Mouse (Mus musculus): ENCODE data around the gene Slc12a7.

Gene Slc12a7

GRCm38 (mm10) chr13:73714020-73714419 is 18.9 kb upstream of the Slc12a7 start:
- CTCF ChIA-PET: no interaction called here

DNA sequence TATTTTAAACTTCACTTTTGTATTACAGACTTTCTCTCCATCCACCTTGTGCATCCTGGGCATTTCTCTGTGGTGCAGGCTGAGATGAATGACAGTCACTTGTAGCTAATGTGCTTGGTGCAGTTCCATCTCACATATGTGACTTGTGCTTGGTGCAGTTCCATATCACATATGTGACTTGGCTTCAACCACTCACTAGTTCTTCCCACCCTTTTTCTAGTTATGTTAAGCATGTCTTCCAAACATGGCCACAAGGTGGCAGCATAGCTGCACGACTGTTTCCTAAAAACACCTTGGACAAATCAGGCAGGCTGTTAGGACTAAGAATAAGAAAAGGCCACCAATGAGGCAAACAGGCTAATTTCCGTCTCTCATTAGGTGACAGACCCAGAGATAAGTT is 14.7 kb upstream of the Slc12a7 start:
- CTCF ChIA-PET: interaction anchor here (0.6 to 1.6 kb wide), 5 partner anchors 16 to 1056 kb away, joined by 3 to 7 read pairs (median 5); no protein-coding TSS in a partner anchor

DNA sequence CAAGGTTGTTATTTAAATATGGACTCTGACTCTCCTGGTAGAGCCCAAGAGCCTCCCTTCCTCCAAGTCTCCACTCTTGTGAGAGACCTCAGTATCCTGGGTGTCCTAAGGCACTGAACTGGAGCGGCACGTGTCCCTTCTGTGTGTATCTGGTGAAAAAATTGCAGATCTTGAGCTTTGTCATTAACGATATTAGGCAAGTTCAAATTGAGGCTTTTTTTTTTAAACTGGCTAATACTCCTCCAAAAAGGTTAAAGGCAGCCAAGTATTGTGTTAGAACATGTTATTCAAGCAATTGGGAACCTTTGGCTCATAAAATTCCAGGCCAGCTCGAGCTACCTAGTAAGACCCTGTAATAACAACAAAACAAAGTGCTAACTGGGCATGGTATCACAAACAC is 12.7 kb upstream of the Slc12a7 start:
- CTCF ChIA-PET: no interaction called here

DNA sequence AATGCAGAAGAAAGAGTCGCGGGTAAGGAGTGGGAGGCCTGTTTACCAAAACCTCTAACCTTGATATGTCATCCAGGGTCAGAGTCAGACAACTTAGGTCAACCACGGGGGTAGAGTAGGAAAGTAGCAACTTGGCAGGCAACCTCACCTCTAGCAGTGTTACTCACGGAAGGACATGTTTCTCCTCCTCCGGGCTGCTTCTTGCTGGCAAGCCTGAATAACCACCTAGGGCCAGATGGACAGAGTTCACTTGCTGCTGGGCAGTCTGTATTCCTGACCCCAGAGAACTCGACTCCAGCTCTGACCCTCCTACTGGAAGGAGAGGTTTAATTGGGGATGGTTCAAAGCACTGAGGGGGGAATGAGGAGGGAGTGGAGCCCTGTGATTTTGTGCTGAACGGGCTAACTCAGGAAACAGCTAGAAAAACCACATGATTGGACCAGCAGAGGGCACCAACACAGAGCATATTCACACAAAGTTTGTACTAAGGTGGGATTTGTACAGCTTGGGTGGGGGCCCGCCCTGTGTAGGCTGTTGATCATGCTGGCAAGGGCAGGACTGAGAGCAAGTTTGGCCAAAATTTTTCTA is 9.7 kb upstream of the Slc12a7 start:
- CTCF ChIA-PET: no interaction called here

DNA sequence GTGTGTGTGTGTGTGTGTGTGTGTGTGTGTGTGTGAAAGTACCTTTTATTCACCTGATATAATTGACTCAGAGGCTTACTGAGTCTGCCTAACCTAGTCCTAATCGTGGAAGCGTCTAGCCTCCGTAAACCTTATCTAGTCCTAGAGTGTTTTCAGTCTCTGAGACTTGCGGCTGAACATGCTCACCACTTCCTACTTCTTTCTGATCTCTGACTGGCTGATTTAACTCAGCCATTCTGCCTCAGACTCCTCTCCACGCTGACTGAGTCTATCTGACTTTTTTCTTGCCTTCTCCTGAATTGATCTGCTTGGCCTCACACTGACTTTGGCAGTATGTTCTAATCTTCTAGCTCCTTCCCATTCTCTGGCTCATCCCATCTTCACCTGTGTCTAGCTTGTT is 7.6 kb upstream of the Slc12a7 start:
- CTCF ChIA-PET: no interaction called here

DNA sequence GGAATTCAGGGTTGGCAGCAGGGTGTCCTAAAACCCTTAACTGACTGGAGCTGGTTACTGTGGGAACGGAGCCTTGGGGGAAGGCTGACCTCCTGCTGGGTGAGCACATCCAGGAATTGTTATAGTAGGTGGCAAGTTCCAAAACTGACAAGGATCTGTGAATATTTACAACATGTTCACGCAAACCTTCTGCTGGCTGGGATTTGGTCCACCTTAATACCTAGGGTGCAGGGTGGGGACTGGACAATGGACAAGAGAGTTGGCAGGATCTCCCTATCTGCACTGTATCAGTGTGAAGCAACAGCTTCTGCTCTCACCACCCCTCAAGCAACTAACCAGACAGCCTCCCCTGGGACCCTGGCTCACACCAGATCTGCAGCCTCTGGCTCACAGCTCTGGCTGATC is 5.3 kb upstream of the Slc12a7 start:
- CTCF ChIA-PET: no interaction called here

- CTCF ChIA-PET: no interaction called here
These were observed 4.3 kb upstream of the Slc12a7 start for GRCm38 (mm10) chr13:73728633-73729032.

- CTCF ChIA-PET: no interaction called here
These were observed 2.0 kb upstream of the Slc12a7 start for GRCm38 (mm10) chr13:73730913-73731312.

DNA sequence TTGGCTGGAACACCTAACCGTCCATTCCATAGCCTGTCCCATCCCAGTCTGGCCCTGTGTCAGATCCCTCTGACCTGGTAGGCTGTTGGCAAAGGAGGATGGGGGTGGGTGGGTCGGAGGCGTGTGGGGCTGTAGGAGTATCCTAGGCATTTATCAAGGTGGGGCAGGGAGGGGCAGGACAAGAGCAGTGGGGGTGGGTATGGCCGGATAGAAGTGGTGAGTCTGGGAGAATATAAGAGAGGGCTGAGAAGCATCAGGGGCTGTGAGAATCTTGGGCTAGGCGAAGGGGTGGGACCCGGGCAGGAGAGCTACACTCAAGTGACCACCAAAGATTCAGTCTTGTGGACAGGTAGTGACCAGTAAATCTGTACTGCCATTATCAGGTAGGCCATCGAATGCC is 659 bp upstream of the Slc12a7 start:
- CTCF ChIA-PET: no interaction called here

DNA sequence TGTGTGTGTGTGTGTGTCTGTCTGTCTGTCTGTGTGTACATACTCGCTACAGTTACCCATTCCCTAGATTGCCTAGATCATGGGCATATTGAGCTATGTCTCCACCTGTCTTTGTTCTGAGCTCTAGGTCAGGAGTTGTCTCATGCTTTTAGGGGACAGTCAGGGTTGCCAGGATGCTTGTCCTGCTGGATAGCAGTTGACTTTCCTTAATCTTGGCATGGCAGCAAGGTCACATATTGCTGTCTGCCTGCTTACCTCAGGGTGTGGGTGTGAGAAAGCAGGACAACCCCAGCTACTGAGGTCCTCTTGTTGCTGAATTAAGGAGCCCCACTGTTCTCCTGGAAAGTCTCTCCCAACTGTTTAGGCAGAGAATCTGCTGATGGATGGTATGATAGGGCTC is 1.5 kb downstream of the Slc12a7 start:
- CTCF ChIA-PET: interaction anchor here (0.5 kb wide), 1 partner anchor 16 kb away, joined by 5 read pairs; no protein-coding TSS in a partner anchor

DNA sequence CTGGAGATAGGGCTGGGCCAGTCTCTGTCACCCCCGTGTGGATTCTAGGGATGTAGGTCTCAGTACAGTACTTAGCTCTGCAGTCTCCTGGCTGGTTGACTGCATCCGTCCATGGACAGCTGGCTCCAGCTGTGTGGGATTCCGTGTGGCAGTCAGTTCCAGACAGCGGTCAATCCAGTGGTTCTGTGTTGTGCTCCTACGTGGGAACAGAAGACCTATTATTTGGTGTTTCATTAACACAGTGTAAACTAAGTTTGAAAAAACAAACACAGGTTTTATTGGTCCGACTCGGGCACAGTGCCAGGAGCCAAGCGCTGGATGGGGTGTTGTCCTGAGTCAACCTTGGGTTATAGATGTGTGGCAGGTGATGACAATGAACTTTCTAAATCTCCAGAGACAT is 2.4 kb downstream of the Slc12a7 start:
- CTCF ChIA-PET: no interaction called here

DNA sequence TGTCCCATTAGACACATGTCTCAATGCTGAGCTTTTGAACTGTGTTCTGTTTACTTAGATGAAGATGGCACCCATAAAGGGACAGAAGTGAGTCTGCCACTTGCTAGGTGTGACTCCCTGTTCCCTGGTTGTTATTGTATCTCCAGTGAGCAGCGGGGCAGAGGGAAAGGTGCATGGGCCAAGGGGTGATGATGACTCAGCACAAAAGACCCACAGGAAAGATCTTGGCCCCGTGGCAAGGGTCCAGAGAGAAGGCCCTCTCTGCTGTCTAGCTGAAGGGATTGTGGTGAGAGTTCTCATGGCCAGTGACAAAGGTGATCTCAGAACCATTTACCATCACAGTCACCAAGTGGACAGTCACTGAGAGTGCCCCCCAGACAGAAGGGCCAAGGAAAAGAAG is 3.0 kb downstream of the Slc12a7 start:
- CTCF ChIA-PET: no interaction called here

DNA sequence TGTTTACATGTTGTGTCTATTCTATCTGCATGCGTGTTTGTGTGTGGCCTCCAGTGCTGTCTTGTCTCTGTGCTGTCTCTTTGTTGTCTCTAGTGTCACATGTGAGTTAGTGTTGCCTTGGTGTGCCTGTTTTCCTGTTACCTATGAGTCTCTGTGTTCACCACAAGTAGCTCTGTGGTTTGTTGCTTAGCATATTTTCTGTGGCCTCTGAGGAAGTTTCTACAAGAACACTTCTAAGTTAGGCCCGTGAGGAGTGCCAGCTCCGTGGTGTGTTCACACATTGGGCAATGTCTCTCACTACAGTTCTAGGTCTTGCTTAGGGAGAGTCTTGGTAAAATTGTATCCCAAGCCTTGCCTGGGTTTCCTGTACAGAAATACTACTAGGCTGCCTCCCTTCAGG is 4.0 kb downstream of the Slc12a7 start:
- CTCF ChIA-PET: interaction anchor here (1.8 kb wide), 1 partner anchor 11 kb away, joined by 5 read pairs; no protein-coding TSS in a partner anchor

DNA sequence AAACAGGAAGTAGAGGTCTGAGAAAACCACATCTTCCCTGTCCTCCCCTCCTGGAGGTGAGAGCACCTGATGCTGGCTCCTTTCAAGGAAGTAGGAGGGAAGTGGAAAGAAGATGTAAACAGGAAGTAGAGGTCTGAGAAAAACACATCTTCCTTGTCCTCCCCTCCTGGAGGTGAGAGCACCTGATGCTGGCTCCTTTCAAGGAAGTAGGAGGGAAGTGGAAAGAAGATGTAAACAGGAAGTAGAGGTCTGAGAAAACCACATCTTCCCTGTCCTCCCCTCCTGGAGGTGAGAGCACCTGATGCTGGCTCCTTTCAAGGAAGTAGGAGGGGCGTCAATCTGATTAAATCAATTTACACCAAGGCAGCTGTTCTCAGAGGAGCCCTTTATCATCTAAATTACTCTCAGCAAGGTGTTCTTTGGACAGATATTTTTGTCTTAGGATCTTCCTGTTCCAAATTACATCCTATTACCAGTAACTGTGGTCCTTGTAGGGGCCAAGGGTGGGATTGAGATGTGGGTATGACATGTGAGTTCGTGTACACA is 7.6 kb downstream of the Slc12a7 start:
- CTCF ChIA-PET: interaction anchor here (0.5 kb wide), 1 partner anchor 938 kb away, joined by 3 read pairs; no protein-coding TSS in a partner anchor

DNA sequence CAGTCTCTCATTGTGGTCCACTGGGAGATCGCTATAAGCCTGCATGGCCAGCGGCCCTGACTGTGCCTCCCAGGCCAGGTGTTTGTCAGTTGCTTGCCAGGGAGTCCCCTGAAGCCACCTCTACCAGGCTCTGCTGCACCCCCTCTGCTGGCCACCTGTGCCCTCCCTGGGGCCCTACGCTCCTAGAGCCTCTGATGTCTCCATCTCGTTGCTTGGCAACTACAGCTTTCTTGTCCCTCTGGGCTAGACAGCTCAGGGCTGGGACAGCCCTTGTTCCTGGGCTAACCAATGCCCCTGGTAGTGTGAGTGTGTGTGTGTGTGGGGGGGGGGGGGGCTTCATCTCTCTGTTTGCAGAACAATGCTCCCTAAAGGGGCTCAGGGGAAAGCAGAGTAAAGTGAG is 10.1 kb downstream of the Slc12a7 start:
- CTCF ChIA-PET: no interaction called here

DNA sequence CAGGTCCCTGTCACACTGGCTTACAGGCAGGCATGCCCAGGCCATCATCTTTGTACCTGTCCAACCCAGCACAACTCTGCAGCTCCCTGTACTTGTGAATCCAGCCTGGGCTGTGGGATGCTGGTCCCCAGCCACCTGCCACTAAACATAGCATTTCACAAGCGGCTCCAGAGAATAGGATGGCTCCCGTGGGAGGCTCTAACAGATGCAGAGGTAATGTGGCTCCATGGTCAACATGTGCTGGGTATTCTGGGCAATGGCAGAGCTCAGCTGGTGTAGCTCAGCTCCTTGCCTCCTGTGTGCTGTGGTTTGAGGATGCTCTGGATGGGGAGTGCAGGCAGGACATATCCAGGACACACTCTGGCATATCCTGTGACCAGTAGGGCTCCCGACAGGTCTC is 10.8 kb downstream of the Slc12a7 start:
- CTCF ChIA-PET: interaction anchor here (0.5 kb wide), 1 partner anchor 237 kb away, joined by 5 read pairs; no protein-coding TSS in a partner anchor

GRCm38 (mm10) chr13:73748663-73749440 is 16.0 kb downstream of the Slc12a7 start:
- CTCF ChIA-PET: interaction anchor here (0.6 to 1.6 kb wide), 2 partner anchors 11 to 272 kb away, joined by 3 to 5 read pairs; no protein-coding TSS in a partner anchor

GRCm38 (mm10) chr13:73750435-73750834 is 17.5 kb downstream of the Slc12a7 start:
- CTCF ChIA-PET: no interaction called here

DNA sequence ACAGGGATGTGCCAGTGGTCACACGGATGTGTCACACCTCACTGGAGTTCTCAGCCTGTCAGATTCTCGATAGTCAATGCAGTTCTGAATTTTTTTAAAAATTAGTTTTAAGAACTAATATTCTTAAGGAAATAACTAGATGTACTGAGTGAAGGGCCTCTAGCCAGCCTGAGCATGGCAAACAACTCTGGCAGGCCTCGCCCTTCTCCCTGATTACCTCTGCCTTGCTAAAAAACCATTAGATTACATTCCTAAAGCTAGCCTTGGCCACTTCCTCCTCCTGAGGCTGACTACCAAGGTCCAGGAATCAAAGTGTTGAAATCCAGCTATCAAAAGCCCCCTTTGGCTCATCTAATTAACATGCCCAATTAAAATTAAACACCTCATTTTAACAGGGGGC is 18.4 kb downstream of the Slc12a7 start:
- CTCF ChIA-PET: interaction anchor here (0.6 kb wide), 1 partner anchor 235 kb away, joined by 4 read pairs; no protein-coding TSS in a partner anchor

DNA sequence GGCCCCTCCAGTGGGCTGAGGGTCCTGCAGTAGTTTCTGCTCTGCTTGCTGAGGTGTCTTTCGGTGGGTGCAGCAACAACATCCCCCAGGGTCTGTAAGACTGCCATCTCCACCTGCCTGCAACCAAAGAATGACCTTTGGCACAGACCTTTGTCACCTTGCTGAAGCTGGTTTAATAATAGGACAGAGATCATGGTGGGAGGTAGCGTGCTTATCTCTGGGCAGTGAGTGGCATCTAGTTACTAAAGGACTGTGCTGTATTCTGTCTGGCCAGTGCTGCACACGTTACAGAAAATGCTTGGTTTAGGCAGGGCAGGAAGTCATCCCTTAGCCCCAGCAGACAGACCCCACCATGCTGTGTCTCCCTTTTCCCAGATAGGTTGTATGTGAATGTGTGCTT is 22.9 kb downstream of the Slc12a7 start:
- CTCF ChIA-PET: no interaction called here

GRCm38 (mm10) chr13:73756916-73757315 is 24.0 kb downstream of the Slc12a7 start:
- CTCF ChIA-PET: no interaction called here

DNA sequence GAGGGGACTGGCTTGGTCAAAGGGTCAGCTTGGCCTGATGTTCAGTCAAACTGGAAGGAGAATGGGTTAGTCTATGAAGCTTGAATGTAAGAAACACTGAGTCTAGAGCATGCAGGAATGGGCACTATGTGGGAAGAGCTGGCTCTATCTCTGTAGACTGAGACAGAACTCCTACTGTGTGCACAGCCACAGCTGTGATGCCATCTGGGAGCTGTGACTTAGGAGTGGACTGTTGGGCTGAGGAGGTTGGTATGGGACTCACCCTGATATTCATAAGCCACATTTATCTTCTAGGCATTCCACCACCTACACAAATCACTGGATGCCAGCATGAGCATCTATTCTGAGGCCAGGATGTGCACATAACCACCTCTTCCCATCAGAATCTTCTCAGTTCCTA is 24.5 kb downstream of the Slc12a7 start:
- CTCF ChIA-PET: no interaction called here

GRCm38 (mm10) chr13:73759596-73759995 is 26.7 kb downstream of the Slc12a7 start:
- CTCF ChIA-PET: no interaction called here

Measured in spleen, embryonic (tissue).